Mouse (Mus musculus) liver, adult 2 months (tissue): ENCODE measurements at regions not wholly inside any gene's neighbourhood (a gene's known extent, or its start where the extent isn't known, plus 50 kb on each side); places are given as distances from the start of the nearest gene placed in this dataset.

ENCODE experiments used
- DNase-seq: peaks from one replicate; pipeline ENCODE4 v3.0.0-alpha.2; 2011; ENCODE audit warnings: low read depth, low spot score; ENCODE audit errors: extremely low read depth
- H3K27ac ChIP-seq: fragments of 200-500 bp; replicated peaks from 2 replicates; pipeline ENCODE4 v1.5.1; 2012; ENCODE audit warnings: low read depth, mild to moderate bottlenecking, control low read depth, inconsistent platforms, low read length; ENCODE audit not compliant: insufficient read depth
- H3K27me3 ChIP-seq: fragments of 200-500 bp; 2 replicates; pipeline ENCODE4 v1.6.1; 2012; ENCODE audit warnings: mild to moderate bottlenecking, moderate library complexity, low read length, inconsistent platforms; ENCODE audit not compliant: control insufficient read depth, insufficient read depth
- H3K36me3 ChIP-seq: fragments of 200-500 bp; 2 replicates; pipeline ENCODE4 v1.6.1; 2012; ENCODE audit warnings: low read length, inconsistent platforms; ENCODE audit not compliant: control insufficient read depth, insufficient read depth
- H3K4me1 ChIP-seq: fragments of 200-500 bp; 2 replicates; pipeline ENCODE4 v1.6.1; 2011; ENCODE audit warnings: low read length; ENCODE audit not compliant: control insufficient read depth, insufficient read depth
- H3K4me3 ChIP-seq: fragments of 200-500 bp; 2 replicates; pipeline ENCODE4 v1.5.1; 2011; ENCODE audit warnings: low read depth, mild to moderate bottlenecking, control low read depth, low read length, moderate library complexity; ENCODE audit not compliant: insufficient read depth
- H3K79me2 ChIP-seq: fragments of 200-500 bp; 2 replicates; pipeline ENCODE4 v1.6.1; 2012; ENCODE audit warnings: inconsistent platforms, mild to moderate bottlenecking, low read length, moderate library complexity; ENCODE audit not compliant: control insufficient read depth, insufficient read depth
- H3K9ac ChIP-seq: fragments of 200-500 bp; 2 replicates; pipeline ENCODE4 v1.6.1; 2012; ENCODE audit warnings: low read depth, mild to moderate bottlenecking, control low read depth, inconsistent platforms, low read length
- CTCF ChIP-seq: fragments of 200-500 bp; IDR thresholded peaks from 2 replicates; pipeline ENCODE4 v1.5.1; 2011; ENCODE audit warnings: low read depth, low read length, control low read depth
- POLR2A ChIP-seq: fragments of 200-500 bp; IDR thresholded peaks from 2 replicates; pipeline ENCODE4 v1.6.1; 2011; ENCODE audit warnings: low read length, control low read depth; ENCODE audit not compliant: insufficient read depth; ENCODE audit errors: extremely low read depth
- WGBS: fragments of 180-500 bp; shearing (Covaris S2); methylation state at CpG from one replicate; pipeline ENCODE4 v1.1.7; 2018; 5-methylcytosine and 5-hydroxymethylcytosine counted together

GRCm38 (mm10) chr4:55143400-55143799 lies 198.6 kb downstream of the Zfp462 start:
- no peak overlapping the region for H3K9ac ChIP-seq
- TF ChIP-seq POLR2A = no peak
- no peak for TF ChIP-seq CTCF
- H3K79me2 ChIP-seq = no peaks in the 10 kb centered on the region
- DNase-seq = no peak
- H3K4me1 ChIP-seq = peaks cover 13% of the 10 kb centered on the region
- no peaks in the 10 kb centered on the region for H3K36me3 ChIP-seq
- H3K27ac ChIP-seq = no peak overlapping the region
- H3K4me3 ChIP-seq = no peak overlapping the region
- H3K27me3 ChIP-seq = no peaks in the 10 kb centered on the region

GRCm38 (mm10) chr4:55144995-55145394 lies 200.1 kb downstream of the Zfp462 start:
- Histone ChIP-seq H3K9ac (no peak overlapping the region), H3K36me3 (no peaks in the 10 kb centered on the region), H3K27me3 (no peaks in the 10 kb centered on the region), H3K4me1 (peaks cover 13% of the 10 kb centered on the region), H3K27ac (no peak overlapping the region), H3K79me2 (no peaks in the 10 kb centered on the region), H3K4me3 (no peak overlapping the region)
- TF ChIP-seq CTCF (no peak), POLR2A (no peak)
- 100% methylated on average over 1 of the region's 1 CpGs for WGBS
- DNase-seq = no peak

GRCm38 (mm10) chr4:55145968-55146367 lies 201.1 kb downstream of the Zfp462 start:
- no peak overlapping the region for H3K4me3 ChIP-seq

GRCm38 (mm10) chr4:55148380-55148779 lies 201.5 kb upstream of the Rad23b start:
- WGBS = 100% methylated on average over 1 of the region's 1 CpGs
- no peak overlapping the region for H3K9ac ChIP-seq
- no peaks in the 10 kb centered on the region for H3K36me3 ChIP-seq
- H3K79me2 ChIP-seq = no peaks in the 10 kb centered on the region
- no peak overlapping the region for H3K4me3 ChIP-seq
- no peaks in the 10 kb centered on the region for H3K27me3 ChIP-seq
- no peaks in the 10 kb centered on the region for H3K4me1 ChIP-seq
- no peak overlapping the region for H3K27ac ChIP-seq
- no peak for TF ChIP-seq CTCF
- no peak for TF ChIP-seq POLR2A
- no peak for DNase-seq

More at GRCm38 (mm10) chr4:55145968-55146367, 201.1 kb downstream of the Zfp462 start:
- no peak for TF ChIP-seq CTCF
- no peak for TF ChIP-seq POLR2A
- Histone ChIP-seq H3K36me3 (no peaks in the 10 kb centered on the region), H3K9ac (no peak overlapping the region), H3K27me3 (no peaks in the 10 kb centered on the region), H3K4me1 (peaks cover 13% of the 10 kb centered on the region), H3K27ac (no peak overlapping the region), H3K79me2 (no peaks in the 10 kb centered on the region)
- no peak for DNase-seq
- 87% methylated on average over 8 of the region's 8 CpGs for WGBS

DNA sequence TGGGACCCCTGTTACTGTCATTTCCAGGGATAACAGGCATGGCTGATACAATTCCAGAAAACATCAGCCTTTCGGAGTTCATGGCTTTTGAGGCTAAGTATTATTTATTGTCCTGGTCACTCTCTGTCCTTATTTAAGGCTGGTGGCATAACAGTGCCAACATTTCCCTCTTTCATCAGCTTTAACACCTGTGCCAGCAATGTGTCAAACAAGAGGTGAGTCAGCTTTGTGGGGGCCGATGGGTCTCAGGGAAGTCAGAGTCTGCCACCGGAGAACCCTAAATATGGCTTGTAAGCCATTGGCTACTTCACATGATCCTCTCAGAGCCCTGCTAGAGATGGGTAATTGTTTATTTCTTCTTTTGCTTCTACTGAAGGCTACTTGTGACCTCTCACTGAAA lies 195.3 kb upstream of the Rad23b start:
- 46% methylated on average over 3 of the region's 3 CpGs for WGBS
- Histone ChIP-seq H3K9ac (no peak overlapping the region), H3K36me3 (no peaks in the 10 kb centered on the region), H3K27ac (no peak overlapping the region), H3K79me2 (no peaks in the 10 kb centered on the region), H3K4me1 (no peaks in the 10 kb centered on the region), H3K4me3 (no peak overlapping the region), H3K27me3 (no peaks in the 10 kb centered on the region)
- TF ChIP-seq POLR2A (no peak), CTCF (no peak)
- DNase-seq = no peak

DNA sequence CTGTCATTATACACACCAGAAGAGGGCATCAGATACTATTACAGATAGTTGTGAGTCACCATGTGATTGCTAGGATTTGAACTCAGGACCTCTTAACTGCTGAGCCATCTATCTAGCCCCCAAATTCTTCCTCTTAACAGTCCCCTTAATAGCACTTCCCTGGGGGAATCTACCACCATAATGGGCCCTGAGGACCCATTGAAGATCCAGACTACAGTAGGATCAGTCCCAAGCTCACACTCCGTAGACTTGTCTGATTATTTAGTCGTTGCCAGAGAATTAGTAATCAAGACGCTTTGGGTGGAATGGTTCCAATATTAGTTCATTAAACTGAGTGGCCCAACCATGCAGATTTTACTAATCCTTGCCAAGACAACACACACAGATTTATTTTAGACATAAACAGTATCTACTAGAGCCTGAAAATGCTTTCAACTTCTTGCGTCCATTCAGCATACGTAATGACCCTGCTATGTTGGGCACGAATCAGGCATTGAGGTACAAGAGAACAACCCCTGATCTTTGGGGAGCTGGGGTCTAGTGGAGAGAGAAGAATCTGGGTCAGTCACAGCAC lies 191.6 kb upstream of the Rad23b start:
- Histone ChIP-seq H3K4me1 (no peaks in the 10 kb centered on the region), H3K79me2 (no peaks in the 10 kb centered on the region), H3K27me3 (no peaks in the 10 kb centered on the region), H3K9ac (no peak overlapping the region), H3K4me3 (no peak overlapping the region), H3K27ac (no peak overlapping the region), H3K36me3 (no peaks in the 10 kb centered on the region)
- WGBS = 85% methylated on average over 6 of the region's 6 CpGs
- DNase-seq = peak; percentile 10
- TF ChIP-seq CTCF = no peak
- no peak for TF ChIP-seq POLR2A
